Comparison of ENCODE assay signal across 9 mouse cellular contexts in genomic region chr19:23151651-23152070, GRCm38 (mm10). TPM values are rescaled to one million over a fixed set of nuclear protein-coding genes. Genes with fewer than 3 reads are reported as not detected.
DNase-seq lines count a peak whose midpoint lies in the region; ATAC-seq and TF ChIP-seq lines count a peak whose summit lies in the region.
"Had no signal": no experiment of that assay in that cellular context is flagged by ENCODE, and none has a peak within 500 bp of the region (broad histone marks: within the 10 kb centered on the region; RNA-seq: fewer than 3 reads in every experiment).

No protein-coding gene starts in this region.

- TF ChIP-seq CTCF in hindbrain, postnatal 0 days (IDR thresholded peaks at IDR 0.05; ENCODE audit: low read depth), result peak; percentile 46
- TF ChIP-seq CTCF in olfactory bulb, adult 2 months (IDR thresholded peaks at IDR 0.05; ENCODE audit: insufficient read depth, low read depth, low read length), result no peak

- no peak overlapping the region for H3K9ac ChIP-seq in hindbrain, postnatal 0 days (replicated peaks; ENCODE audit: low read length)
- no peak overlapping the region for H3K9ac ChIP-seq in hindbrain, embryonic 16.5 days (ENCODE audit: low read depth, low read length)
- H3K9ac ChIP-seq in heart, embryonic 12.5 days, result no peak overlapping the region
- H3K9ac ChIP-seq in limb, embryonic 14.5 days (ENCODE audit: low read depth, low read length, severe bottlenecking), result no peak overlapping the region
- H3K9ac ChIP-seq: embryonic facial prominence, embryonic 15.5 days had no signal

- H3K4me1 ChIP-seq in hindbrain, postnatal 0 days (ENCODE audit: insufficient read depth, low read length), result peaks cover 2% of the 10 kb centered on the region
- peaks cover 3% of the 10 kb centered on the region; the same call in 1 of the 2 replicates for H3K4me1 ChIP-seq in hindbrain, embryonic 16.5 days (ENCODE audit: control insufficient read depth, insufficient read depth, low read depth, low read length)
- peaks cover 21% of the 10 kb centered on the region for H3K4me1 ChIP-seq in heart, embryonic 12.5 days (replicated peaks)
- peaks cover 9% of the 10 kb centered on the region for H3K4me1 ChIP-seq in limb, embryonic 14.5 days (ENCODE audit: control insufficient read depth, insufficient read depth, low read length)
- H3K4me1 ChIP-seq in olfactory bulb, adult 2 months (ENCODE audit: control insufficient read depth, insufficient read depth, low read length), result peaks cover 49% of the 10 kb centered on the region

- no peak for TF ChIP-seq POLR2A in limb, embryonic 14.5 days (IDR thresholded peaks at IDR 0.05; ENCODE audit: borderline replicate concordance, extremely low read depth, insufficient read depth, insufficient read length)
- TF ChIP-seq POLR2A in olfactory bulb, adult 2 months (IDR thresholded peaks at IDR 0.05; ENCODE audit: insufficient read depth, low read depth, low read length), result no peak

- H3K36me3 ChIP-seq in hindbrain, postnatal 0 days (ENCODE audit: insufficient read depth, low read length), result no peaks in the 10 kb centered on the region
- no peaks in the 10 kb centered on the region for H3K36me3 ChIP-seq in hindbrain, embryonic 16.5 days (ENCODE audit: control insufficient read depth, insufficient read depth, low read length)
- H3K36me3 ChIP-seq in heart, embryonic 12.5 days, result no peaks in the 10 kb centered on the region
- no peaks in the 10 kb centered on the region for H3K36me3 ChIP-seq in limb, embryonic 14.5 days (ENCODE audit: control insufficient read depth, insufficient read depth, low read length)
- H3K36me3 ChIP-seq: embryonic facial prominence, embryonic 15.5 days had no signal

- peak; percentile 64 for DNase-seq in hindbrain, postnatal 0 days (ENCODE audit: low spot score)
- peak; percentile 51 for DNase-seq in T-cell, adult 2 months (ENCODE audit: low spot score)
- peak; percentile 60 for DNase-seq in limb, embryonic 14.5 days (ENCODE audit: low spot score)
- DNase-seq in urinary bladder, postnatal 10 days (ENCODE audit: low spot score), result no peak
- DNase-seq in right cerebral cortex, postnatal 25 days, result no peak

- no peak overlapping the region for H3K27ac ChIP-seq in hindbrain, postnatal 0 days
- no peak overlapping the region for H3K27ac ChIP-seq in hindbrain, embryonic 16.5 days (ENCODE audit: low read depth, low read length)
- no peak overlapping the region for H3K27ac ChIP-seq in heart, embryonic 12.5 days (ENCODE audit: poor library complexity, severe bottlenecking)
- no peak overlapping the region for H3K27ac ChIP-seq in limb, embryonic 14.5 days (replicated peaks; ENCODE audit: low read depth, low read length)
- peak overlapping the region; percentile 9; the same call in 1 of the 2 replicates for H3K27ac ChIP-seq in olfactory bulb, adult 2 months (ENCODE audit: insufficient read depth, low read depth, low read length)
- H3K27ac ChIP-seq: embryonic facial prominence, embryonic 15.5 days had no signal

- no peak overlapping the region for H3K4me2 ChIP-seq in hindbrain, postnatal 0 days (ENCODE audit: low read depth, low read length)
- H3K4me2 ChIP-seq in hindbrain, embryonic 16.5 days (ENCODE audit: low read length), result no peak overlapping the region
- H3K4me2 ChIP-seq in heart, embryonic 12.5 days, result peak overlapping the region; percentile 54
- no peak overlapping the region for H3K4me2 ChIP-seq in limb, embryonic 14.5 days (replicated peaks; ENCODE audit: low read depth, low read length, severe bottlenecking)
- H3K4me2 ChIP-seq: embryonic facial prominence, embryonic 15.5 days had no signal

- no peak overlapping the region for H3K4me3 ChIP-seq in hindbrain, postnatal 0 days (ENCODE audit: low read length)
- no peak overlapping the region for H3K4me3 ChIP-seq in hindbrain, embryonic 16.5 days (ENCODE audit: low read length)
- H3K4me3 ChIP-seq in heart, embryonic 12.5 days, result no peak overlapping the region
- H3K4me3 ChIP-seq in limb, embryonic 14.5 days (replicated peaks; ENCODE audit: low read length), result no peak overlapping the region
- no peak overlapping the region for H3K4me3 ChIP-seq in olfactory bulb, adult 2 months (ENCODE audit: insufficient read depth, low read depth, low read length)
- H3K4me3 ChIP-seq: embryonic facial prominence, embryonic 15.5 days had no signal

- 37% methylated on average over 11 of the region's 11 CpGs for WGBS in hindbrain, postnatal 0 days
- 38% methylated on average over 11 of the region's 11 CpGs for WGBS in hindbrain, embryonic 16.5 days
- 21% methylated on average over 11 of the region's 11 CpGs for WGBS in heart, embryonic 12.5 days
- 23% methylated on average over 11 of the region's 11 CpGs for WGBS in limb, embryonic 14.5 days
- WGBS in olfactory bulb, adult 2 months, result 26% methylated on average over 11 of the region's 11 CpGs

- no peaks in the 10 kb centered on the region for H3K27me3 ChIP-seq in hindbrain, postnatal 0 days (ENCODE audit: insufficient read depth, low read length)
- H3K27me3 ChIP-seq in hindbrain, embryonic 16.5 days (replicated peaks; ENCODE audit: control insufficient read depth, insufficient read depth, low read length), result no peaks in the 10 kb centered on the region; the same call in 1 of the 2 replicates
- H3K27me3 ChIP-seq in heart, embryonic 12.5 days (replicated peaks), result no peaks in the 10 kb centered on the region
- H3K27me3 ChIP-seq in limb, embryonic 14.5 days (ENCODE audit: control insufficient read depth, insufficient read depth, low read length), result no peaks in the 10 kb centered on the region
- H3K27me3 ChIP-seq: embryonic facial prominence, embryonic 15.5 days had no signal

- ATAC-seq in hindbrain, postnatal 0 days, result peak; percentile 48; the same call in 1 of the 2 replicates
- ATAC-seq in hindbrain, embryonic 16.5 days, result no peak
- ATAC-seq in heart, embryonic 12.5 days (ENCODE audit: insufficient number of reproducible peaks, low FRiP score), result peak; percentile 66; the same call in 1 of the 2 replicates
- ATAC-seq in limb, embryonic 14.5 days (ENCODE audit: low FRiP score, low read depth), result no peak

- no peaks in the 10 kb centered on the region for H3K9me3 ChIP-seq in hindbrain, postnatal 0 days (ENCODE audit: low read length)
- no peaks in the 10 kb centered on the region for H3K9me3 ChIP-seq in hindbrain, embryonic 16.5 days (ENCODE audit: control insufficient read depth, low read length)
- H3K9me3 ChIP-seq in heart, embryonic 12.5 days (replicated peaks), result no peaks in the 10 kb centered on the region
- no peaks in the 10 kb centered on the region for H3K9me3 ChIP-seq in limb, embryonic 14.5 days (ENCODE audit: control insufficient read depth, low read length)
- H3K9me3 ChIP-seq: embryonic facial prominence, embryonic 15.5 days had no signal

RNA-seq across cellular contexts. Expression of gene Klf9, which starts 10.6 kb away (rescaled TPM):
- 19.1 and 20.1 TPM in 2 replicates for total RNA-seq in hindbrain, postnatal 0 days (2014; rRNA removed)
- polyA plus RNA-seq in hindbrain, postnatal 0 days (2015; fragmentation: Nextera tagmentation; extraction: Ambion mirVana), result 9.5 and 10.5 TPM in 2 replicates
- polyA plus RNA-seq in hindbrain, embryonic 16.5 days (2015; fragmentation: Nextera tagmentation; extraction: Ambion mirVana), result 3.8 and 4.9 TPM in 2 replicates
- 2.1 TPM in 2 replicates for polyA plus RNA-seq in heart, embryonic 12.5 days (2016; fragmentation: Nextera tagmentation; extraction: Ambion mirVana)
- polyA plus RNA-seq in limb, embryonic 14.5 days (2012; rRNA removed), result 2.0 and 2.1 TPM in 2 replicates
- 1.8 and 2.1 TPM in 2 replicates for polyA plus RNA-seq in limb, embryonic 14.5 days (2014; fragmentation: Nextera tagmentation; extraction: Ambion mirVana)
- polyA plus RNA-seq in olfactory bulb, adult 2 months (2012; ENCODE audit: insufficient read depth, insufficient read length, low replicate concordance, missing spikeins), result 102 and 132 TPM in 2 replicates

Comparison
In these comparisons a context has a peak if more than half of its experiments do, and no peak if none do; other contexts are left out.
1. ATAC-seq: peak in hindbrain, postnatal 0 days (single experiment) and heart, embryonic 12.5 days (single experiment); none in hindbrain, embryonic 16.5 days (single experiment) and limb, embryonic 14.5 days (single experiment).
2. DNase-seq: peak in hindbrain, postnatal 0 days (single experiment), T-cell, adult 2 months (single experiment) and limb, embryonic 14.5 days (single experiment); none in urinary bladder, postnatal 10 days (single experiment) and right cerebral cortex, postnatal 25 days (single experiment).